9 mouse cellular contexts compared by ENCODE assay signal in the genomic region with DNA sequence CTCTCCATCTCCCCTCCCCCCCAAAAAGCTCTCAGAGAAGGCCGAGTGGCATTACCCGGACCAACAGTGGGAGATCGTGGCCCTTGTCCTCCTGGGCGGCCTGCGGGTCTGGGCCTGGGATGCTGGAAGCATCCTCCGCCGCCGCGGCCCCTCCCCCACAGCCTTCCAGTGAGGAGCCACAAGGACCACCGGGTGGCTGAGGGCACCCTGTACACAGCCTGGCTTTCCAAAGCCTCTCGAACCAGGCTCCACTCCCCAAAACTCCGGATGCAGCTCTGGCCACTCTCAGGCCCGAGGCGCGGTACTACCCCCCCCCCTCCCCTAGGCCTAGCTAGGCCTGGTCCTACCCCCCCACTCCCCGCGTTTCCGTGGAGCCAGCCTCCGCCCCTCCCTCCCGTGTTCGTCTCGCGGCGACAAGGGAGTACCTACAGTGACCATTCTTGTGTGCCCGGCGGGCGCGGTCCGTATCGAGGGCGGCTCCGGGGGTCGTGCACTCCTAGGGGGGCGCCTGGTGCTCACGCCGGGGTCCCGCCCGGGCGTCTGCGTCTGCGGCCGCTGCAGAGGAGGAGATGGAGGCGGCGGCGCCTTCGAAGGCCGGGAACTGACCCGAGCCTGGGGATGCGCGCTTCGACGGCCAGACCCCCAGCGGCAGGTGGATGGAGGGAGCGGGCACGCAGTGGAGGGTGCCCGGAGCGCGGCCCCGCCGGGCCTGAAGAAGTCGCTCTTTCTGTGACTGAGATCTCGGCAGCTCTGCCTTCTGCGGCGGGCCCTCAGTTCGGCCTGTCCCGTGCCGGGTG. TPM values are rescaled to one million over a fixed set of nuclear protein-coding genes. Genes with fewer than 3 reads are reported as not detected.
DNase-seq lines count a peak whose midpoint lies in the region; ATAC-seq lines count a peak whose summit lies in the region.
"Had no signal": no experiment of that assay in that cellular context is flagged by ENCODE, and none has a peak within 500 bp of the region (broad histone marks: within the 10 kb centered on the region; RNA-seq: fewer than 3 reads in every experiment).

No protein-coding gene starts in this region.

- 0% methylated on average over 49 of the region's 67 CpGs for WGBS in kidney, embryonic 14.5 days
- WGBS in embryonic facial prominence, embryonic 10.5 days = under 1% methylated on average over 62 of the region's 67 CpGs
- WGBS in limb, embryonic 11.5 days = 2% methylated on average over 59 of the region's 67 CpGs

- H3K9me3 ChIP-seq in kidney, embryonic 14.5 days (ENCODE audit: control insufficient read depth, low read length) = no peaks in the 10 kb centered on the region
- H3K9me3 ChIP-seq in embryonic facial prominence, embryonic 10.5 days = no peaks in the 10 kb centered on the region
- H3K9me3 ChIP-seq in limb, embryonic 11.5 days (ENCODE audit: control insufficient read depth, low read length) = no peaks in the 10 kb centered on the region

- H3K9ac ChIP-seq in kidney, embryonic 14.5 days (ENCODE audit: low read depth, low read length) = no peak overlapping the region; the same call in 1 of the 2 replicates
- H3K9ac ChIP-seq in limb, embryonic 11.5 days (ENCODE audit: low read length) = no peak overlapping the region

- H3K27me3 ChIP-seq in kidney, embryonic 14.5 days (ENCODE audit: control insufficient read depth, insufficient read depth, low read length) = peaks cover 49% of the 10 kb centered on the region
- peaks cover 83% of the 10 kb centered on the region for H3K27me3 ChIP-seq in embryonic facial prominence, embryonic 10.5 days (replicated peaks; ENCODE audit: low read depth, poor library complexity, severe bottlenecking)
- H3K27me3 ChIP-seq in limb, embryonic 11.5 days (ENCODE audit: control insufficient read depth, insufficient read depth, low read length) = peaks cover 64% of the 10 kb centered on the region

- peak; percentile 11; the same call in 1 of the 2 replicates for ATAC-seq in kidney, embryonic 14.5 days (ENCODE audit: low FRiP score, low TSS enrichment)
- no peak; the same call in 1 of the 2 replicates for ATAC-seq in limb, embryonic 11.5 days (ENCODE audit: insufficient number of reproducible peaks, low FRiP score, low TSS enrichment, low read depth)
- ATAC-seq in frontal cortex, adult (ENCODE audit: low TSS enrichment) = no peak

- H3K4me2 ChIP-seq in kidney, embryonic 14.5 days (replicated peaks; ENCODE audit: low read depth, low read length) = peak overlapping the region; percentile 74
- H3K4me2 ChIP-seq in limb, embryonic 11.5 days (ENCODE audit: low read depth, severe bottlenecking) = peak overlapping the region; percentile 55

- no peak overlapping the region for H3K27ac ChIP-seq in kidney, embryonic 14.5 days (ENCODE audit: low read depth, low read length)
- peak overlapping the region; percentile 80 for H3K27ac ChIP-seq in embryonic facial prominence, embryonic 10.5 days (replicated peaks)
- H3K27ac ChIP-seq in limb, embryonic 11.5 days (replicated peaks; ENCODE audit: low read depth, low read length) = no peak overlapping the region
- H3K27ac ChIP-seq: macrophage had no signal

- H3K4me1 ChIP-seq in kidney, embryonic 14.5 days (ENCODE audit: control insufficient read depth, insufficient read depth, low read length) = peaks cover 20% of the 10 kb centered on the region
- H3K4me1 ChIP-seq in embryonic facial prominence, embryonic 10.5 days = peaks cover 54% of the 10 kb centered on the region
- H3K4me1 ChIP-seq in limb, embryonic 11.5 days (ENCODE audit: control insufficient read depth, insufficient read depth, low read length) = peaks cover 15% of the 10 kb centered on the region

- peak overlapping the region; percentile 34 for H3K4me3 ChIP-seq in kidney, embryonic 14.5 days (ENCODE audit: low read length)
- H3K4me3 ChIP-seq in embryonic facial prominence, embryonic 10.5 days = peak overlapping the region; percentile 65
- H3K4me3 ChIP-seq in limb, embryonic 11.5 days (ENCODE audit: low read depth, low read length) = peak overlapping the region; percentile 29

- DNase-seq in kidney, postnatal 25 days = no peak
- DNase-seq in brain, adult 2 months (ENCODE audit: low read depth, low spot score) = peak; percentile 69
- peak; percentile 44 for DNase-seq in embryonic facial prominence, embryonic 10.5 days (ENCODE audit: low spot score)
- peak; percentile 31 for DNase-seq in limb, embryonic 11.5 days (ENCODE audit: low spot score)
- DNase-seq in retina, postnatal 1 day = peak; percentile 57
- DNase-seq in adrenal gland, postnatal 36 days = no peak

- no peaks in the 10 kb centered on the region for H3K36me3 ChIP-seq in kidney, embryonic 14.5 days (ENCODE audit: control insufficient read depth, insufficient read depth, low read length)
- no peaks in the 10 kb centered on the region for H3K36me3 ChIP-seq in embryonic facial prominence, embryonic 10.5 days (replicated peaks)
- no peaks in the 10 kb centered on the region for H3K36me3 ChIP-seq in limb, embryonic 11.5 days (ENCODE audit: control insufficient read depth, insufficient read depth, low read length)

RNA-seq across cellular contexts. Expression of a gene that starts 0.5 kb away (rescaled TPM):
- polyA plus RNA-seq in kidney, embryonic 14.5 days (2014; fragmentation: Nextera tagmentation; extraction: Ambion mirVana) = 0.12 and 0.20 TPM in 2 replicates
- 8.2 and 10.1 TPM in 2 replicates for polyA plus RNA-seq in embryonic facial prominence, embryonic 10.5 days (2016; fragmentation: Nextera tagmentation; extraction: Ambion mirVana)
- polyA plus RNA-seq in limb, embryonic 11.5 days (2014; fragmentation: Nextera tagmentation; extraction: Ambion mirVana) = 0.10 and 0.11 TPM in 2 replicates
- total RNA-seq in adrenal gland, postnatal 36 days (2021) = 1 to 10 TPM; 1.1 to 2.0 TPM
- polyA plus RNA-seq: macrophage had no signal

RNA-seq across cellular contexts. Expression of a gene that starts 19.7 kb away (rescaled TPM):
- polyA plus RNA-seq in kidney, embryonic 14.5 days (2014; fragmentation: Nextera tagmentation; extraction: Ambion mirVana) = not detected in 2 replicates
- polyA plus RNA-seq in embryonic facial prominence, embryonic 10.5 days (2016; fragmentation: Nextera tagmentation; extraction: Ambion mirVana) = not detected in 2 replicates
- polyA plus RNA-seq in limb, embryonic 11.5 days (2014; fragmentation: Nextera tagmentation; extraction: Ambion mirVana) = not detected in 2 replicates
- under 1 TPM in 1 of 2 experiments, not detected in 1; 0.56 TPM for total RNA-seq in adrenal gland, postnatal 36 days (2021)
- polyA plus RNA-seq: macrophage had no signal

RNA-seq across cellular contexts. Expression of a gene that starts 19.8 kb away (rescaled TPM):
- polyA plus RNA-seq in kidney, embryonic 14.5 days (2014; fragmentation: Nextera tagmentation; extraction: Ambion mirVana) = 9.9 and 11.0 TPM in 2 replicates
- polyA plus RNA-seq in embryonic facial prominence, embryonic 10.5 days (2016; fragmentation: Nextera tagmentation; extraction: Ambion mirVana) = 9.1 and 10.2 TPM in 2 replicates
- polyA plus RNA-seq in limb, embryonic 11.5 days (2014; fragmentation: Nextera tagmentation; extraction: Ambion mirVana) = 5.8 and 8.7 TPM in 2 replicates
- total RNA-seq in adrenal gland, postnatal 36 days (2021) = 10 to 100 TPM; 10.2 to 10.3 TPM

RNA-seq across cellular contexts. Expression of a gene that starts 33.9 kb away (rescaled TPM):
- 29.9 and 41.5 TPM in 2 replicates for polyA plus RNA-seq in kidney, embryonic 14.5 days (2014; fragmentation: Nextera tagmentation; extraction: Ambion mirVana)
- 38.6 and 41.7 TPM in 2 replicates for polyA plus RNA-seq in embryonic facial prominence, embryonic 10.5 days (2016; fragmentation: Nextera tagmentation; extraction: Ambion mirVana)
- 29.1 and 29.9 TPM in 2 replicates for polyA plus RNA-seq in limb, embryonic 11.5 days (2014; fragmentation: Nextera tagmentation; extraction: Ambion mirVana)
- 10 to 100 TPM; 51.6 to 63.7 TPM for total RNA-seq in adrenal gland, postnatal 36 days (2021)

RNA-seq across cellular contexts. Expression of a gene that starts 47.7 kb away (rescaled TPM):
- 4.7 and 5.1 TPM in 2 replicates for polyA plus RNA-seq in kidney, embryonic 14.5 days (2014; fragmentation: Nextera tagmentation; extraction: Ambion mirVana)
- 1.3 and 3.1 TPM in 2 replicates for polyA plus RNA-seq in embryonic facial prominence, embryonic 10.5 days (2016; fragmentation: Nextera tagmentation; extraction: Ambion mirVana)
- 0.84 and 0.89 TPM in 2 replicates for polyA plus RNA-seq in limb, embryonic 11.5 days (2014; fragmentation: Nextera tagmentation; extraction: Ambion mirVana)
- total RNA-seq in adrenal gland, postnatal 36 days (2021) = 1 to 10 TPM; 1.5 TPM
- polyA plus RNA-seq: macrophage had no signal

Comparison
In these comparisons a context has a peak if more than half of its experiments do, and no peak if none do; other contexts are left out.
1. DNase-seq: peak in brain, adult 2 months (single experiment), embryonic facial prominence, embryonic 10.5 days (single experiment), limb, embryonic 11.5 days (single experiment) and retina, postnatal 1 day (single experiment); none in kidney, postnatal 25 days (0 of 2) and adrenal gland, postnatal 36 days (0 of 2).
2. Peak in every context shown above with its lines, with median percentiles within 50 percentile points of each other: H3K4me3 ChIP-seq.